Mouse (Mus musculus) granulocyte monocyte progenitor cell, adult 5-6 weeks (primary cell): ENCODE data around the gene Arl15. TPM values are rescaled to one million over a fixed set of nuclear protein-coding genes. Genes with fewer than 3 reads are reported as not detected.
A peak's percentile ranks its signal among the peaks of the same experiment; 100 is the strongest.

Experiments used
- ATAC-seq: replicated peaks from 2 replicates; pipeline ENCODE4 v1.8.0; 2016; ENCODE audit warnings: mild to moderate bottlenecking, moderate TSS enrichment, inconsistent platforms; ENCODE audit not compliant: poor library complexity, severe bottlenecking
- total RNA-seq, 2 experiments: library from RNA; stranded (forward) in 1 of 2; stranded (reverse) in 1 of 2; fragments of 200-712, 200-1000 nt in 1 of 2; fragments of >200 nt in 1 of 2; fragmentation: Nextera tagmentation in 1 of 2; gene quantifications; 2 replicates each; pipeline ENCODE4 v1.2.3; 2014 to 2017

Arl15 gene
- total RNA-seq, 2 experiments from 2014 or later: 16.1 to 17.3 TPM

GRCm38 (mm10) chr13:113903255-113903654, 109.0 kb downstream of the Arl15 start:
- ATAC-seq: no peak

GRCm38 (mm10) chr13:113911986-113912519, 117.7 kb downstream of the Arl15 start:
- ATAC-seq: no peak

GRCm38 (mm10) chr13:113914551-113914971, 120.3 kb downstream of the Arl15 start:
- ATAC-seq: no peak

- no peak for ATAC-seq
Observed at GRCm38 (mm10) chr13:113915700-113916099, 121.4 kb downstream of the Arl15 start.

GRCm38 (mm10) chr13:113916761-113917160, 122.5 kb downstream of the Arl15 start:
- ATAC-seq: no peak

GRCm38 (mm10) chr13:113917376-113917775, 123.1 kb downstream of the Arl15 start:
- no peak for ATAC-seq

- no peak for ATAC-seq
Observed at GRCm38 (mm10) chr13:113917868-113918411, 123.6 kb downstream of the Arl15 start.

- no peak for ATAC-seq
Observed at GRCm38 (mm10) chr13:113918668-113919067, 124.4 kb downstream of the Arl15 start.

- ATAC-seq: no peak
Observed at GRCm38 (mm10) chr13:113935697-113936096, 141.4 kb downstream of the Arl15 start.

- no peak for ATAC-seq
Observed at GRCm38 (mm10) chr13:113937231-113937630, 142.9 kb downstream of the Arl15 start.

GRCm38 (mm10) chr13:113938561-113938960, 144.3 kb downstream of the Arl15 start:
- no peak for ATAC-seq

GRCm38 (mm10) chr13:113939097-113939496, 144.8 kb downstream of the Arl15 start:
- no peak for ATAC-seq

- no peak for ATAC-seq
Observed at GRCm38 (mm10) chr13:113939681-113940080, 145.4 kb downstream of the Arl15 start.

- no peak for ATAC-seq
Observed at GRCm38 (mm10) chr13:113940151-113940550, 145.8 kb downstream of the Arl15 start.

GRCm38 (mm10) chr13:113941943-113942342, 147.6 kb downstream of the Arl15 start:
- ATAC-seq: no peak

GRCm38 (mm10) chr13:113947546-113947945, 153.2 kb downstream of the Arl15 start:
- ATAC-seq: no peak

- ATAC-seq: no peak
Observed at GRCm38 (mm10) chr13:113949708-113950107, 155.4 kb downstream of the Arl15 start.

- ATAC-seq: no peak
Observed at GRCm38 (mm10) chr13:113950131-113950530, 155.8 kb downstream of the Arl15 start.

GRCm38 (mm10) chr13:113957438-113957837, 163.1 kb downstream of the Arl15 start:
- peak; percentile 93 for ATAC-seq

- ATAC-seq: no peak
Observed at GRCm38 (mm10) chr13:113964945-113965344, 170.6 kb downstream of the Arl15 start.

GRCm38 (mm10) chr13:113970706-113971105, 176.4 kb downstream of the Arl15 start:
- peak; percentile 68 for ATAC-seq

GRCm38 (mm10) chr13:113972401-113972800, 178.1 kb downstream of the Arl15 start:
- no peak for ATAC-seq
